8 mouse cellular contexts compared by ENCODE assay signal in genomic region chr14:99099267-99099966, GRCm38 (mm10). TPM values are rescaled to one million over a fixed set of nuclear protein-coding genes. Genes with fewer than 3 reads are reported as not detected.
DNase-seq lines count a peak whose midpoint lies in the region; ATAC-seq and TF ChIP-seq lines count a peak whose summit lies in the region.

Gene Pibf1, plus strand, starts transcription at chr14:99099424.
Gene Dis3, minus strand, starts transcription at chr14:99099770.

- H3K4me1 ChIP-seq in bone marrow macrophage, adult 2 months (ENCODE audit: control insufficient read depth, insufficient read depth, low read length) = peaks cover 14% of the 10 kb centered on the region
- 0 out of 2 replicates have a peak, but pooled peaks cover 2% of the 10 kb centered on the region for H3K4me1 ChIP-seq in embryonic fibroblast, embryonic 13.5 days (ENCODE audit: control insufficient read depth, insufficient read depth, low read length)
- H3K4me1 ChIP-seq in kidney, embryonic 14.5 days (ENCODE audit: control insufficient read depth, insufficient read depth, low read length) = peaks cover 13% of the 10 kb centered on the region; the same call in 1 of the 2 replicates
- H3K4me1 ChIP-seq in limb, embryonic 15.5 days = peaks cover 8% of the 10 kb centered on the region

- H3K27me3 ChIP-seq in kidney, embryonic 14.5 days (ENCODE audit: control insufficient read depth, insufficient read depth, low read length) = no peaks in the 10 kb centered on the region
- no peaks in the 10 kb centered on the region for H3K27me3 ChIP-seq in limb, embryonic 15.5 days

- WGBS in kidney, embryonic 14.5 days = under 1% methylated on average over 68 of the region's 73 CpGs
- under 1% methylated on average over 65 of the region's 73 CpGs for WGBS in limb, embryonic 15.5 days

- H3K9ac ChIP-seq in kidney, embryonic 14.5 days (ENCODE audit: low read depth, low read length) = peak within 1 kb of the TSS; percentile 80
- peak within 1 kb of the TSS; percentile 94 for H3K9ac ChIP-seq in limb, embryonic 15.5 days

- peak within 1 kb of the TSS; percentile 64 for H3K4me2 ChIP-seq in kidney, embryonic 14.5 days (replicated peaks; ENCODE audit: low read depth, low read length)
- peak within 1 kb of the TSS; percentile 61 for H3K4me2 ChIP-seq in limb, embryonic 15.5 days

- H3K4me3 ChIP-seq in bone marrow macrophage, adult 2 months (ENCODE audit: insufficient read depth, low read length) = peak within 1 kb of the TSS; percentile 76
- peak within 1 kb of the TSS; percentile 99 for H3K4me3 ChIP-seq in embryonic fibroblast, embryonic 13.5 days (ENCODE audit: insufficient read depth, low read length)
- peak within 1 kb of the TSS; percentile 87 for H3K4me3 ChIP-seq in kidney, embryonic 14.5 days (ENCODE audit: low read length)
- peak within 1 kb of the TSS; percentile 99 for H3K4me3 ChIP-seq in limb, embryonic 15.5 days

- peak within 1 kb of the TSS; percentile 36 for H3K27ac ChIP-seq in bone marrow macrophage, adult 2 months (ENCODE audit: insufficient read depth, low read depth, low read length)
- H3K27ac ChIP-seq in embryonic fibroblast, embryonic 13.5 days (ENCODE audit: insufficient read depth, low read length) = 0 out of 2 replicates have a peak within 1 kb of the TSS, but pooled peaks have one; percentile 23
- peak within 1 kb of the TSS; percentile 64 for H3K27ac ChIP-seq in kidney, embryonic 14.5 days (ENCODE audit: low read depth, low read length)
- peak within 1 kb of the TSS; percentile 90 for H3K27ac ChIP-seq in limb, embryonic 15.5 days

- DNase-seq in A20 (ENCODE audit: low read depth, low spot score) = peak; percentile 100
- DNase-seq in heart, adult 9 months (ENCODE audit: low spot score in 2 of 2) = peak; percentile 96 to 98
- peak; percentile 92 to 97 for DNase-seq in monocyte, adult 2 months (ENCODE audit: low read depth in 1 of 2, low spot score in 2 of 2)
- peak; percentile 98 to 100 for DNase-seq in spleen, postnatal 36 days (ENCODE audit: low spot score in 2 of 2)

- peak; percentile 100 for ATAC-seq in kidney, embryonic 14.5 days (ENCODE audit: low FRiP score, low TSS enrichment)
- peak; percentile 98 for ATAC-seq in limb, embryonic 15.5 days (ENCODE audit: insufficient number of reproducible peaks, low FRiP score, low TSS enrichment, low read depth)

- TF ChIP-seq CTCF in bone marrow macrophage, adult 2 months (IDR thresholded peaks at IDR 0.05; ENCODE audit: low read depth, low read length) = no peak
- TF ChIP-seq CTCF in embryonic fibroblast, embryonic 13.5 days (IDR thresholded peaks at IDR 0.05; ENCODE audit: borderline replicate concordance, insufficient read depth, low read length) = no peak

- no peak for TF ChIP-seq POLR2A in bone marrow macrophage, adult 2 months (IDR thresholded peaks at IDR 0.05; ENCODE audit: borderline replicate concordance, low read depth, low read length)
- peak; percentile 73 for TF ChIP-seq POLR2A in embryonic fibroblast, embryonic 13.5 days (IDR thresholded peaks at IDR 0.05; ENCODE audit: low read depth, low read length)

- no peaks in the 10 kb centered on the region for H3K9me3 ChIP-seq in kidney, embryonic 14.5 days (ENCODE audit: control insufficient read depth, low read length)
- no peaks in the 10 kb centered on the region for H3K9me3 ChIP-seq in limb, embryonic 15.5 days

- peaks cover 41% of the 10 kb centered on the region for H3K36me3 ChIP-seq in kidney, embryonic 14.5 days (ENCODE audit: control insufficient read depth, insufficient read depth, low read length)
- peaks cover 49% of the 10 kb centered on the region for H3K36me3 ChIP-seq in limb, embryonic 15.5 days

RNA-seq across cellular contexts. Expression of gene Pibf1, which starts in this region (rescaled TPM):
- polyA plus RNA-seq in bone marrow macrophage, adult 2 months (2012; ENCODE audit: insufficient read depth, insufficient read length, missing spikeins) = 11.7 and 13.0 TPM in 2 replicates
- polyA plus RNA-seq in embryonic fibroblast, embryonic 13.5 days (2011; ENCODE audit: insufficient read length, low read depth, missing spikeins) = 16.5 and 17.0 TPM in 2 replicates
- polyA plus RNA-seq in kidney, embryonic 14.5 days (2014; fragmentation: Nextera tagmentation; extraction: Ambion mirVana) = 24.1 and 24.9 TPM in 2 replicates
- 15.9 and 16.0 TPM in 2 replicates for polyA plus RNA-seq in limb, embryonic 15.5 days (2015; fragmentation: Nextera tagmentation; extraction: Ambion mirVana)

RNA-seq across cellular contexts. Expression of gene Dis3, which starts in this region (rescaled TPM):
- 13.7 and 16.0 TPM in 2 replicates for polyA plus RNA-seq in bone marrow macrophage, adult 2 months (2012; ENCODE audit: insufficient read depth, insufficient read length, missing spikeins)
- 49.2 and 71.2 TPM in 2 replicates for polyA plus RNA-seq in embryonic fibroblast, embryonic 13.5 days (2011; ENCODE audit: insufficient read length, low read depth, missing spikeins)
- polyA plus RNA-seq in kidney, embryonic 14.5 days (2014; fragmentation: Nextera tagmentation; extraction: Ambion mirVana) = 28.7 and 46.5 TPM in 2 replicates
- 24.7 and 29.8 TPM in 2 replicates for polyA plus RNA-seq in limb, embryonic 15.5 days (2015; fragmentation: Nextera tagmentation; extraction: Ambion mirVana)

Comparison
In these comparisons a context has a peak if more than half of its experiments do, and no peak if none do; other contexts are left out.
1. Peak in every context shown above with its lines: DNase-seq, ATAC-seq, H3K4me3 ChIP-seq and H3K27ac ChIP-seq.
2. H3K27ac ChIP-seq: peak in every context shown above with its lines; median percentile 90 in limb, embryonic 15.5 days; 64 in kidney, embryonic 14.5 days; 36 in bone marrow macrophage, adult 2 months; 23 in embryonic fibroblast, embryonic 13.5 days.